Mouse (Mus musculus) heart, postnatal 14 days (tissue): ENCODE measurements around the gene Calcrl. TPM values are rescaled to one million over a fixed set of nuclear protein-coding genes. Genes with fewer than 3 reads are reported as not detected.
"Not testable (repeated sequence)": the region's sequence is repeated elsewhere in the genome, so short reads cannot be mapped to it uniquely, and the experiment has no call there.

Experiments used
- DNase-seq, 2 experiments: peaks; one replicate each; pipeline ENCODE4 v3.0.0; 2021 to 2022
- intact Hi-C: fragments of 180-260 bp; cut with DNase I; formaldehyde crosslinking; loops from one replicate; pipeline ENCODE4 v1.15.1; 2025
- total RNA-seq, 2 experiments: library from RNA; stranded (reverse); gene quantifications; 2 replicates each; pipeline ENCODE4 v1.2.3; 2021

Gene Calcrl
- total RNA-seq, 2 experiments from 2014 or later, result 45.2 to 45.3 TPM

DNA sequence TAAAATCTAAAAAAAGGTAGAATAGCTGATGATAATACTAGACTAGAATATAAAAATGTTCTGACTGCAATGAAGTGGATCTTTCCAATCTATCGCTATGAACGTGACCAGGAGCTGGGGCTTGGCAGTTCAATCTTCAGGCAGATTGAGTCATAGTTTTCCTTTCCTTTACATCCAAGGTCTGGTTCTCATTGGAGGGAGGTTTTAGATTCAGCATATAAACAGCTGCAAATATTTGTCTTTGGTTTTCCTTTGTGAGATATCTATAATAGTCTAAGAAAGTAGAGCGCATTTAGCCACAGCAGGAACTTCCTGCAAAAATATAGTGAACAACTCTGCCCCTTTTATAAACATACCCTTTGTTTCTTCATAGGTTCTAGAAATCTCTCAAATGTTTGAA, 22.5 kb downstream of the Calcrl start:
- intact Hi-C loops, result no loop called here
- DNase-seq, result no peak

DNA sequence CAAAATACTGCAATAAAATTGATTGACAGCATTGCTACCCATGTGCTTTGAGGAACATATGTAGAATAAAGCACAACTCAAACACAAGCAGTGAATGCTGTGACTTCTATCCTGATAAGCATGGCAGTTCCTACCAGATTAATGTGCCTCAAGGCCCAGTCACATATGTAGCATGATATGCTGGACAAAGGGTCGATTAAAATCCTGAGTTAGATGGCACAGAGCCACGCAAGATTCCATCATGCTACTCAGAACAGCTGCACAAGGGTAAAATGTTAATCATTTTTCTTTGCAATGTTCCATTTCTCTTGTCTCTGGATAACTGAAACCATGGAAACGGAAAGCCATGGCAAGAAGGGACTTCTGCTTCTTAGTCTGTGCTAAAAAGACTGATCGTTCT, 28.7 kb downstream of the Calcrl start:
- intact Hi-C loops, result no loop called here
- no peak for DNase-seq

DNA sequence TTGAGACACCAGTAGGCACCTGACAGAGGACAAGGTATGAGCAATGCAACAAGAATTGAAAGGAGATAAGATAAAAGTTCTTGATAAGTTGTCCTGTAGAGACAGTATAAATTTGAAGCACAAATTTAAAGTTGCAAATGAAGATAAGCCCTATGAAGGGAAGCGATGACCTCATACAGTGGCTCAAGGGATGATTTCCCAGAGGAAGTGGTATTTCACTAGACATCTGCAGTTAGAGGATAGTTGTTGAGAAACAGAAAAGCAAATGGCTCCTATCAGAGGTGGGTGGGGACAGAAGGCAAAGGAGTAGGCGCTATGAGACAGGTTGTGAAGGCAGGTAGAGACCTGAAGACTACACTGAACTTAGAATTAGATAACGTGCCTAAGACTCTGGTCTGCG, 32.0 kb downstream of the Calcrl start:
- no peak for DNase-seq
- intact Hi-C loops, result no loop called here

GRCm38 (mm10) chr2:84389075-84389474, 36.1 kb downstream of the Calcrl start:
- intact Hi-C loops, result no loop called here
- DNase-seq, result no peak

DNA sequence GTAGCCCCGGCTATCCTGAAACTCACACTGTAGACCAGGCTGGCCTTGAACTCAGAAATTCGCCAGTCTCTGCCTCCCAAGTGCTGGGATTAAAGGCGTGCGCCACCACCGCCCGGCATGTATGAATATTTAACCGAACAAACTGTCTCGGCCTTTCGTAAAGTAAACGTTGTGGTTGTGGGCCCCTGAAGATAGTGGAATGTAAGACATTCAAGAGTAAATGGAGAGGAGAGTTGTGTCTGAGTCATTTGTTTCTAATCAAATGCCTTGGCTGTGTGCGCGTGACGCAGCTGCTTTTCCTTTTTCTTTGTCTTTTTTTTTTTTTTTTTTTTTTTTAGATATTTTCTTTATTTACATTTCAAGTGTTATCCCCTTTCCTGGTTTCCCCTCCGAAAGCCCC, 36.7 kb downstream of the Calcrl start:
- intact Hi-C loops, result loop anchor here (1.0 kb wide), 1 partner anchor 35 kb away; no protein-coding TSS in a partner anchor
- DNase-seq, result not testable (repeated sequence)

DNA sequence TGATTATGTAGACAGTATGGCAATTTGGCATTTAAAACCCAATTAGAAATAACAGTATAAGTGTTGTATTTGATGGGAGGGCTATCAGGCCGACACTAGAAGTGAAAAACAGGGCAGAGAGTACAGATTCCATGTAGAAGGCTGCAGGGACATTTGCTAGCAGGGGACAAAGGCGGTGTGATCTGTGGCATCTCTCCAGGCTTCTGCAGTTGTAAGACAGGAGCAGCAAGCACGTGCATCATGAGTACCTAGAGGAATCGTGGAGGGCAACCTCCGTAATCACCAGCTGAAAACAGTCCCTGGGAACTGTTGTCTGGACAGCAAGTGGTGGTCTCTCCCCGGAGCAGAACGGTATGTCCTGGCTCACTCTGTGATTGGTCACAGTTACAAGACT, 37.2 kb downstream of the Calcrl start:
- peak in 1 of 2 experiments; percentile 25 for DNase-seq
- intact Hi-C loops, result loop anchor here (1.0 kb wide), 1 partner anchor 35 kb away; no protein-coding TSS in a partner anchor

GRCm38 (mm10) chr2:84387394-84388022, 37.7 kb downstream of the Calcrl start:
- intact Hi-C loops, result loop anchor here (1.0 kb wide), 1 partner anchor 36 kb away; no protein-coding TSS in a partner anchor
- DNase-seq, result no peak

DNA sequence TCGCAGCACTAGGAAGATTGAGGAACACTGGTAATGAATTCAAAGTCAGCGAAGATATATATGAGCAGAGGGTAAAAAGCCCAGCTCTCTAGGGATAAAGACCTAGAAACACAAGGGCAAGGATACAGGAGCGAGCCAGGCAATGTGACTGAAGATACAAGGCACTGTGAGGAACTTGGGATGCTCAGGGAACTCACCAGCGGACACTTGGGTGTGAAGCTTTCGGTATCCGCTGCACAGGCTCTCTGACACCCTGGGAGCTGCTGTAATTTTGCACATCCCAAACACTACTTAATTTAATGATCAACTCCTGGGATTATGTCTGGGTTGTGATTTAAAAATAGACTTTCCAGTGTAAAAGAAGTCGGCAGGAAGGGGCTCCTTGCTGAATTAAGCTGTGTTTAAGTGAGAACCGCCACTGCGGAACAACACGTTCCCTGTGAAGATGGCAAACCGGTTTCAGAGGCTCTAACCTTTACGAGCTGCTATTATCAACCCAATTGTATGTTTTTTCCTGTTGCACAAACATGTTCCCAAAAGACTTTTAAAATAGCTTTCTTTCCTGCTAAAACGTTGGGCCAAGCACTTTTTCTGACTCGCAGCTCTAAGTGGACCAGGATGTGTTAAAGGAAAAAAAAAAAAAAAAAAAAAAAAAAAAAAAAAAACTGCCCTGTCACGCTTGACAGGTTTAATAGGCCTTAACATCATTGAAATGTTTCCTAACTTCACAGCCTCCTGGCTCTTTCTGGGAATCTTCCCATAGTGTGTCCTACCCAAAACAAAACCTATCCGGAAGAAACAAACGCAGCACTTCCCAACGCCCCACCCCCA, 38.4 kb downstream of the Calcrl start:
- intact Hi-C loops, result no loop called here
- DNase-seq, result peak; percentile 9 to 30

- DNase-seq, result no peak
- intact Hi-C loops, result loop anchor here (5.0 kb wide), 1 partner anchor 88 kb away; no protein-coding TSS in a partner anchor
These were observed 40.1 kb downstream of the Calcrl start for GRCm38 (mm10) chr2:84384911-84385693.

GRCm38 (mm10) chr2:84383828-84384227, 41.4 kb downstream of the Calcrl start:
- intact Hi-C loops, result loop anchor here (5.0 kb wide), 1 partner anchor 87 kb away; no protein-coding TSS in a partner anchor
- no peak for DNase-seq

DNA sequence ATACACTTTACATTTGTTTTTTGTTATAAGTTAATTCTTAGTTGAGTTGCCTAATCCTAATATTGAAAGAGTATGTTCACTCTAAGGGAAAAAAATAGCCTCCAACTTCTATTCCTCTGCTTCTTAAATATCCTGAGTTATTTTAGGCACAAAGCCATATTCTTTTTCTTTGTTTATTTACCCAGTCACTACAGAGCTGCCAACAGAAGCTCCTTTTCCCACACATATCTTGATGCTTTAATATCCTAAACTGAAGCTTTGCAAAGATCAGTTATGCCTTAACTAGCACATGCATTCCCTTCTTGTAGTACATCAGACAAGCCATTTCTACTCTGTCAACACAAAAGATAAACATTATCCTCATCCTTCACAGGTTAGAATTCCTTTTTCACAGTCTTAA, 42.7 kb downstream of the Calcrl start:
- DNase-seq, result no peak
- intact Hi-C loops, result loop anchor here (5.0 kb wide), 1 partner anchor 85 kb away; no protein-coding TSS in a partner anchor

- DNase-seq, result no peak
- intact Hi-C loops, result loop anchor here (5.0 kb wide), 1 partner anchor 85 kb away; no protein-coding TSS in a partner anchor
These were observed 43.2 kb downstream of the Calcrl start for GRCm38 (mm10) chr2:84381997-84382396.

DNA sequence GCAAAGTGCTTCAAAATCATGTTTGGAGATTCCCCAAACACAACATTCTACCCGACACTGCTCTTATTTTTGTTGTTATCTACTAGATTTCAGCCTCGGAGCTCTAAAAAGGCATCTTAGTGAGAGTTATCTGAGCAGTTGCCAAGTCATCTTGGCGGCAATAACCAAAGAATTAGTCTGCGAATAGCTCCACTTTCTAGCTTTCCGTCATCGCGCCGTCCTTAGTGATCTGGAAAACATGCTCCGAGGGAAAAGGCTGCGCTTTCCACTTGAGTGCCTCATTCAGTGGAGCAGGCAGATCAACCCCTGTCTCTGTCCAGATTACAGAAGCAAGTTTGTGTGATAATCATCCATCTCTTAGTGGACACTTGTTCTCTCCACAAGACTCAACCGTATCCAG, 44.4 kb downstream of the Calcrl start:
- intact Hi-C loops, result loop anchor here (5.0 kb wide), 1 partner anchor 84 kb away; no protein-coding TSS in a partner anchor
- peak; percentile 34 to 59 for DNase-seq

GRCm38 (mm10) chr2:84378678-84379077, 46.5 kb downstream of the Calcrl start:
- no peak for DNase-seq
- intact Hi-C loops, result no loop called here

- DNase-seq, result no peak
- intact Hi-C loops, result no loop called here
These were observed 56.0 kb downstream of the Calcrl start for GRCm38 (mm10) chr2:84369256-84369655.

DNA sequence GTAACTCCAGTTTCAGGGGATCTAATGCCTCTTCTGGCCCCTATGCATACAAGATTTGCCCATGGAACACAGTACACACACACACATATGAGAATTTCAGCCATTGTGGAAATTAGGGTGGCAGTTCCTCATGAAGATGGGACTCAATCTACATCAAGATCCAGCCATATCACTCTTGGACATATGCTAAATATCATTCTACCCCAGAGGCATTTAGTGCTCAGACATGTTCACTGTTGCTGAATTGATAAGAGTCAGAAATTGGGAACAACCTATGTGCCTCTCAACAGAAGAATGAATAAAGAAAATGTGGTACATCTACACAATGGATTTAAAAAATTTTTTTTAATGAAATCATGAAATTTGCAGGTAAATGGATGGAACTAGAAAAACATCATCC, 58.5 kb downstream of the Calcrl start:
- DNase-seq, result no peak
- intact Hi-C loops, result no loop called here

DNA sequence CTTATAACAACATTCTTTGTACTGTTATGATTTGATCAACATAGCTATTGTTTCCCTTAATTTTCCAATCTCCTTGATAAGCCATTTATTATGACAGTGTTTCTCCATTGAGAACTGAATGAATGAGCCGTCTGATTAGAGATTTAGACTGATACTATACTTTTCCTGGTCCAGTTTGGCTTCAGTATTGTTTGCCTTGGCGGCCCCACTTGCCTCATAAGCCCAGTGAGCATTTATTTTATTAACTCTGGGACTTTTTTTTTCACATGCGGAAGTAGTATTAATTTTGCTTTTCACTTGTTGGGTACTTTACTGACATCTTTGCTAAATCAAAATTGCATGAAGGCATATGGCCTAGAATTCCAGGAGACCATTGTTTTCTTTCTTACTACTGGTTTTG, 59.9 kb downstream of the Calcrl start:
- intact Hi-C loops, result no loop called here

DNA sequence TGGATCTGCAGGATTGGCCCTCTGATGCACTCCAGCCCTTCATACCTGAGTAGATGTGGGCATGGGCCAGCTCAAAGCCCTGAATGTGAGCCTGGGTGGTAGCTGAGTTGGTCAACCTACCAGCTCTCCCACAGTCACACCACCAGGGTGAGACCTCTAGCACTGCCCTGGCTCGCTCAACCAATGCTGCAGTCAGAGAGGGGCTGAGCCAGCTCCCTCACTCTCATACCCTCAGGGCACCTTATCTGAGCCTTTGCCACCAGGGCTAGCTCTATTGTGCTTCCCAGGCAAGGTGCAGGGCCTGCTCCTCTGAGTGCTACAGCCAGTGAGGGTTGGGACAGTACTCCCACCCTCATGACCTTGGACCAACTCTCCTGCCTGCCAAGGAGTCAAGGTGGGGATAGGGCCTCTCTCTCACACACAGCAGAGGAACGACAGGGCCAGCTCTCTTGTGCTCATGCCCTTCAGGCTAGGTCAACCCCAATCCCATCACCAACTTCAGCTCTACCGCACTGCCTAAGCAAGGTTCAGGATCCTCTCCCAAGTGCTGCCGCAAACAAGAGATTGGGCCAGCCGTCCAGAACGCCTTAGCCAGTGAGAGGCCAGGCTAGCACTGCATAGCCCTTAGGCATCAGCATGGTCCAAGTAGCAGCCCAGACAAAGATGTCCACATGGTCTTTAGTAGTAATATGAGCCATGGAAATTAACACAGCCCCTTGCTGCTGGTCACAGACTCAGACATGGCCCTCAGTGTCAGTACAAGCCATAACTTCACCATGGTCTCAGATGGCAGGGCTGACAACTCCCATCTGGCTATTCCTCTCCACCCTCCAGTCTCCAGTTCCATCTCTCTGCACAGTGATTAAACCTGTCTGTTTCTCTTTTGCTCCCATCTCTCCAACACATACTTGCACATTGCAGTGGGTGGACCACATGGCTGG, 62.2 kb downstream of the Calcrl start:
- intact Hi-C loops, result no loop called here
- DNase-seq, result no peak

More for the DNA sequence above, 59.9 kb downstream of the Calcrl start:
- no peak for DNase-seq

GRCm38 (mm10) chr2:84358690-84359343, 66.4 kb downstream of the Calcrl start:
- intact Hi-C loops, result no loop called here
- no peak for DNase-seq
